Mouse (Mus musculus) embryonic fibroblast, embryonic 13.5 days (primary cell): ENCODE results near the gene Wdr66. TPM values are rescaled to one million over a fixed set of nuclear protein-coding genes. Genes with fewer than 3 reads are reported as not detected.
"Not testable (repeated sequence)": the region's sequence is repeated elsewhere in the genome, so short reads cannot be mapped to it uniquely, and the experiment has no call there.

ENCODE experiments used
- H3K27ac ChIP-seq: 2 replicates; pipeline ENCODE4 v1.5.1; 2012; ENCODE audit warnings: low read length, control low read depth, inconsistent platforms; ENCODE audit not compliant: insufficient read depth
- H3K4me1 ChIP-seq: 2 replicates; pipeline ENCODE4 v1.6.1; 2011; ENCODE audit warnings: low read length; ENCODE audit not compliant: control insufficient read depth, insufficient read depth
- H3K4me3 ChIP-seq: 2 replicates; pipeline ENCODE4 v1.5.1; 2011; ENCODE audit warnings: mild to moderate bottlenecking, control low read depth, low read length; ENCODE audit not compliant: insufficient read depth
- CTCF ChIP-seq: IDR thresholded peaks from 2 replicates; pipeline ENCODE4 v1.5.1; 2011; ENCODE audit warnings: mild to moderate bottlenecking, control low read depth, low read length, moderate library complexity, borderline replicate concordance; ENCODE audit not compliant: insufficient read depth
- POLR2A ChIP-seq: IDR thresholded peaks from 2 replicates; pipeline ENCODE4 v1.6.1; 2011; ENCODE audit warnings: low read depth, mild to moderate bottlenecking, control low read depth, low read length, moderate library complexity
- polyA plus RNA-seq: library from polyadenylated mRNA; stranded (reverse); fragments of >200 nt; gene quantifications from 2 replicates; pipeline ENCODE4 v1.2.4, GENCODE M21; 2011; ENCODE audit warnings: low read depth; ENCODE audit not compliant: missing spikeins, insufficient read length

Wdr66 gene
- 0.15 and 0.77 TPM in 2 replicates for polyA plus RNA-seq

DNA sequence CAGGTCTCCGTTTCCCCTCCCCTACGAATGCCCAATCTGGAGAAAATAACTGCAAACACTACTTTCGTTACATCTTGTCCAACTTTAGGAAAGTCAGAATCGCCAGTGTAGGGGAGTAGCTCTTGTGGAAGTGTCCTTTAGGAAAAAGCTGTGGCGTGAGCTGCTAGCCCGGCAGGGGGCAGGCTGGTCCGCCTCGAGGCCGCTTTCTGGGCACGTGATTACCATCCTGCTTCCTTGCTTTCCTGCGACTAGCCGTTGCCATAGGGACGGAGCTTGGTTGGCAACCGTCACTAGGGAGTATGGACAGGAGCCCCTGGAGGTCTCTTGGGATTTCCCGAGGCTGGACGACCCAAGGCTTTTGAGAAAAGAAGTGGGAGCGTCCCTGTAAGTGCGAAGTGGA is at the start of gene Wdr66:
Gene Wdr66, plus strand, starts transcription at position 269 of the 400 bp plus-strand sequence.
- TF ChIP-seq CTCF (peak; percentile 86), POLR2A (no peak)
- Histone ChIP-seq H3K4me3 (no peak within 1 kb of the TSS), H3K4me1 (no peaks in the 10 kb centered on the region), H3K27ac (no peak within 1 kb of the TSS)

DNA sequence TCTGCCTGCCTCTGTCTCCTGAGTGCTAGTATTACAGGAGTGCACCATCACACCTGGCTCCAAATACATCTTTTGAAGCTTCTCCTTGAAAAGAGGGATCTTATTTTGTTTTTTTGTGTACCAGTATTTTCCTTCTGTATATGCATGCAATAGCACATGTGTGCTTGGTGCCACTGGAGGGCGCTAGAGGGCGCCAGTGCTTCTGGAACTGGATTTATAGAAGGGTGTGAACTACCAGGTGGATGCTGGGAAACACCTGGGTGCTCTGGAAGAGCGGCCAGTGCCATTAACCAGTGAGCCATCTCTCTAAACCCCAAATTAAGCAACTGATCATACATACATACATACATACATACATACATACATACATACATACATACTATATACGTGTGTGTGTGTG is 49.1 kb upstream of the Wdr66 start:
- not testable (repeated sequence) for H3K27ac ChIP-seq, H3K4me1 ChIP-seq

DNA sequence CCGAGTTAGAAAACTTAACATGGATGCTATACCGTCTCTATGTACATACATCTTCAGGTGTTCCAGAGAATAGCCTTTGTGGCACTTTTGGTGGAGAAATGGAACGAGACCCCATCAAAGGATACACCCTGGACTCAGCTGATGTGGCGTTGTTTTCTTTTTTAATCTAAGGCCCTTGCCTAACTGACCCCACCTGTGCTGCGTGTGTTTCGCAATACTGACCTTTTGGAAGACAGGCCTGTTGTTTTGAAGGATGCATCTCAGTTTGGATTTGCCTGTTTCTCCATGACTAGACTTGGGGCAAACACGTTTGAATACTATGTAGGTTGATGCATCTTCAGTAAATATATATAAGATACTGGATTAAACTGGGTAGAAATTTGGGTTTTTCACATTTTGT is 48.3 kb upstream of the Wdr66 start:
- not testable (repeated sequence) for H3K4me1 ChIP-seq, H3K27ac ChIP-seq, H3K4me3 ChIP-seq

More for the DNA sequence above, 49.1 kb upstream of the Wdr66 start:
- not testable (repeated sequence) for H3K4me3 ChIP-seq

- not testable (repeated sequence) for H3K4me1 ChIP-seq, H3K27ac ChIP-seq, H3K4me3 ChIP-seq
These were observed 29.4 kb upstream of the Wdr66 start for GRCm38 (mm10) chr5:123222346-123223050.

- Histone ChIP-seq H3K27ac (no peak overlapping the region), H3K4me1 (no peaks in the 10 kb centered on the region), H3K4me3 (no peak overlapping the region)
- TF ChIP-seq POLR2A (no peak), CTCF (no peak)
These were observed 28.9 kb upstream of the Wdr66 start for GRCm38 (mm10) chr5:123223051-123223410.

DNA sequence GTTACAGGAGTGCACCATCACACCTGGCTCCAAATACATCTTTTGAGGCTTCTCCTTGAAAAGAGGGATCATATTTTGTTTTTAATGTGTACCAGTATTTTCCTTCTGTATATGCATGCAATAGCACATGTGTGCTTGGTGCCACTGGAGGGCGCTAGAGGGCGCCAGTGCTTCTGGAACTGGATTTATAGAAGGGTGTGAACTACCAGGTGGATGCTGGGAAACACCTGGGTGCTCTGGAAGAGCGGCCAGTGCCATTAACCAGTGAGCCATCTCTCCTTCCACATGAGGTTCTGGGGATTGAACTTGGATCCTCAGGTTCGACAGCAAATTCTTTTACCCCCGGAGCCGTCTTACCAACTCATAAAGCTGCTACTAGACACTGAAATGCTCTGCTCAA is 28.0 kb upstream of the Wdr66 start:
- H3K27ac ChIP-seq, H3K4me1 ChIP-seq, H3K4me3 ChIP-seq: not testable (repeated sequence)

DNA sequence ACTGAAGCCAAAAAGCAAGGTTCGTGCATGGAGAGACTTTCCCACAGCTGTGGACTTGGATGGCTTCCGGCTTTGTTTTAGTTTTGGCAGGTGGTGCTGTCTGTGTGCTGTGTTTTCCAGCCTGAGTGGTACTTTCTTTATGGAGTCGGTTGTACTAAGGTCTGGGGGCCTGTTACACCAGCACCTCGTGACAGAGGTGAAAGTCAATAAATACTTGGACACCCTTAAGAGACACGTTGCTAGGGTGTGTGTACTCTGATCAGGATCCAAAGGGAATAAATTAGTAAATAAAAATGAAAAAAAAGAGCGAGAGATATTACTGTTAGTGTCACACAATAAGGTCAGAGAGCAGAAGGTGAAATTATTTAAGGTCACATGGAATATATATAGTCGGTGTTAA is 25.1 kb upstream of the Wdr66 start:
- TF ChIP-seq POLR2A (no peak), CTCF (no peak)
- Histone ChIP-seq H3K4me1 (no peaks in the 10 kb centered on the region), H3K27ac (no peak overlapping the region), H3K4me3 (no peak overlapping the region)

DNA sequence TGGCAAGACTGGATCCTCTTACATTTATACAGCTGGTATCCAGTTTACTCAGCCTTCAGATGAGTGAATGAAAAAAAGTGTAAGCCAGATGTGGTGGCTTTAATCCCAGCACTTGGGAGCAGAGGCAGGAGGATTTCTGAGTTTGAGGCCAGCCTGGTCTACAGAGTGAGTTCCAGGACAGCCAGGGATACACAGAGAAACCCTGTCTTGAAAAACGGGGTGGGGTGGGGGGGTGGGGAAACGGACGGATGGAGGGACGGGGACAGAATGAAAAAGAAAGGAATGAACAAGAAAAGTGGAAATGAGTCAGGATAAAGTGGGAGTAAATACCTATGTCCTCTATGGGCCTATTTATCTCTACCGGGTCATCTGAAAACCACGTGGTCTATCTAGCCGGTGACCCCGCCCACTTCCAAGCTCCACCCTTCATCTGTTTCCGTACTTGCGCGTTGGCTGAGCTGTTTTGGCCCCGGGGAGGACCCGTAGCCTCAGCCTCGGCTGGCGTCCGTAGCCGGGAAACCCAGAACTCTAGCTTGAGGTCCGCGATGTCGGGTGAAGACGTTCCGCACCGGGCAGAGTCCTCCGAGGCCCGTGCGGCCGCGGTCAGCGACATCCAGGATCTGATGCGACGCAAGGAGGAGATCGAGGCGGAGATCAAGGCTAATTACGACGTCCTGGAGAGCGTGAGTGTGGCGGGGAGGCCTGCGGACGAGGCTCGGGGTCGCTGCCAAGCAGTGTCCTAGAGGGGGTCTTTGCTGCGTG is 24.0 kb upstream of the Wdr66 start:
- H3K27ac ChIP-seq, result no peak overlapping the region

DNA sequence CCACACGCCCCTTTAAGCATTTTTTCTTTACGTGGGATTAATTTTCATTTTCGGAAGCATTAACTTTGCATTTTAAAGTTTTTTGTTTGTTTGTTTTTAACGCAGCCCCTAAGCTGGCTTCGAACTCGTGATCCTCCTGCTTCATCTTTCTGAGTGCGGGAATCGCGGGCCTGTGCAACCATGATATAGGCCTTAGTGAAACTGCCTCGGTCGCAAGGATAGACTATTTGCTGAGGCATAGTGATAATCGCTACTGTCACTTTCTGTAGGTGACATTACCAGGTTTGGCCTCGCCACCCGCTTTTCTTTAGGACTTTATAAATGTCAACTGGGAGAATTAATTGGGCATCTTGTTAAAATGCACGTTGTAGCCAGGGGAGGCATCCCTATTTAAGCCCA is 23.4 kb upstream of the Wdr66 start:
- no peak overlapping the region for H3K27ac ChIP-seq
- H3K4me3 ChIP-seq, result peak overlapping the region; percentile 93
- H3K4me1 ChIP-seq, result no peaks in the 10 kb centered on the region
- no peak for TF ChIP-seq POLR2A
- TF ChIP-seq CTCF, result no peak

More for the DNA sequence above, 24.0 kb upstream of the Wdr66 start:
- peak overlapping the region; percentile 93 for H3K4me3 ChIP-seq
- TF ChIP-seq POLR2A, result peak; percentile 64
- no peak for TF ChIP-seq CTCF
- no peaks in the 10 kb centered on the region for H3K4me1 ChIP-seq

DNA sequence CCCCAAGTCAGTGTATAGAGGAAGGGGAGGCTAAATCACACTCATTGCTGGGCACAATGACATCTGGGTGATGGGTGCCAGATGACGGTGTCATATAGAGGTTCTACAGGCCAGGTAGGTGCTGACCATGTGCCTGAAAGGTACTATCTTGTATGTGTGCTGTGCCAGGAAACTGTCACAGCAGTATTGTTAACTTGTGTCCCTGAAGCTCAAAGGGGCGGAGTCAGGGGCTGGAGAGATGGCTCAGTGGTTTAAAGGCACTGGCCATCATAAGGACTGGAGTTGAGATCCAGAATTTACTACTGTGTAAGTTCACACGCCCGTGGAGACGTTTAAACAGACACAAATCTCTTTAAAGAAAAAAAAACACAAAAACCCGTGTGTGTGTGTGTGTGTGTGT is 22.6 kb upstream of the Wdr66 start:
- H3K4me3 ChIP-seq, result no peak overlapping the region

DNA sequence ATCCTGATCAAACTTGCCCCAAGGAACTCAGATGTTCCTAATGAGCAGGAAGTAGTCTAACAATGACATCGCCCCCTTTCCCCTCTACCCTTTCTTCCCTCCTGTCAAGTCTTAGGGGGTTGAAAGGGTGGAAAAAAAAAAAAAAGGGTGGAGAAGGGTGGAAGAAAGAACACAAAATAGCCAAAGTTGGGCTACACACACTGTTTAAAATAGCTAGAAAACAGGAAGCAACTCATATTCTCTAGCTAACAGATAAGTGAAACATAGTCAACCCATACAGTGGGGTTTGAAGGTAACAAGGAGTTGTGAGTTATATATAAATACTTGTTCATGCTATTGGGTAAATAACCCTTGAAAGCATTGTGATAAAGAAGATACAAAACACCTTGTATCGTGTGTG is 19.7 kb upstream of the Wdr66 start:
- no peaks in the 10 kb centered on the region for H3K4me1 ChIP-seq
- TF ChIP-seq CTCF (no peak), POLR2A (no peak)
- H3K27ac ChIP-seq, result no peak overlapping the region
- H3K4me3 ChIP-seq, result no peak overlapping the region

More for the DNA sequence above, 22.6 kb upstream of the Wdr66 start:
- TF ChIP-seq CTCF (no peak), POLR2A (no peak)
- Histone ChIP-seq H3K4me1 (no peaks in the 10 kb centered on the region), H3K27ac (no peak overlapping the region)
